Mouse (Mus musculus): ENCODE results near the gene Zfp207. TPM values are rescaled to one million over a fixed set of nuclear protein-coding genes. Genes with fewer than 3 reads are reported as not detected.
"Not testable (repeated sequence)": the region's sequence is repeated elsewhere in the genome, so short reads cannot be mapped to it uniquely, and the experiment has no call there.

The Zfp207 gene
- polyA plus RNA-seq, 1 experiment from 2014 or later, result 194 TPM

DNA sequence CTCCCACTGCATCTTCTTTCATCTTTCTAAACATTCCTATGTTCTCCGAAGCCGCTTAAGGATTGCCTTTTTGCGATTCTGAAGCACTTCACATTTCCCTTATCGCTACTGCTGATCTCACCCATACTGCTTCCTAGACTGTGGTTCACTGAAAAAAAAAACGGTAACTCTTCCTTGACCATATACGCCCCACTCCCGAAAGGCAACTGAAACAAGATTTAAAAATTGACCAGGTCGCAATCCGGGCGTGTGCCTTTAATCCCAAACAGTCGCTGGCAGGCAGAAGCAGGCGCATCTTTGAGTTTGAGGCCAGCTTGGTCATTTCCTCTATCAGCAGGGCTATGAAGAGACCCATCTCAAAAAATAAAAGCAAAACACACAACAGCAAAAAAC is 457 bp upstream of the Zfp207 start:
- WGBS, result 4% methylated on average over 12 of the region's 12 CpGs
- H3K4me3 ChIP-seq, result peak overlapping the region; percentile 63
- peak overlapping the region; percentile 81 for H3K27ac ChIP-seq
- H3K9me3 ChIP-seq, result no peaks in the 10 kb centered on the region
- H3K4me2 ChIP-seq, result peak overlapping the region; percentile 65
- no peaks in the 10 kb centered on the region for H3K27me3 ChIP-seq (replicated peaks)
- peaks cover 43% of the 10 kb centered on the region for H3K4me1 ChIP-seq
- peak overlapping the region; percentile 69 for H3K9ac ChIP-seq
- no peaks in the 10 kb centered on the region for H3K36me3 ChIP-seq (replicated peaks)
- peak; percentile 34; the same call in 1 of the 2 replicates for ATAC-seq (replicated peaks)

DNA sequence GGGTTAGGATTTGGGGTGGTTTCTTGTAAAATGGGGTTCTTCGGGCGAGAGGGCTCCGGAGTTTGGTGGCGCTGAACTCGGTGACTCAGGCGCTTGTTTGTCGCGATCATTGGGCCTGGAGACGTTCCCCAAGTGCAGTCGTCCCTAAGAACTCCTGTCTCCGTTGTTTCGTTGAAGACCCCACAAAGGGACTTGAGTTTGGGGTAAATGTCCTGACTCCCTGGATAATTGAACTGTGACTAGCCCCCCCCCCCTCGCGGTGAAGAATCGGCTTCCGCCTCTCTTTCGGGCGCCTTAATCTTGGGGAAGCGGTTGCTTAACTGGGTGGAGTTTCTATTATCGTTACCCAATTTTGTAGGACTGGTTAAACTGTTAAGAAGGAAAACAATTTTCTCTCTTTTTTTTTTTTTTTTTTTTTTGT is 557 bp downstream of the Zfp207 start:
- no peaks in the 10 kb centered on the region for H3K27me3 ChIP-seq (replicated peaks)
- H3K9ac ChIP-seq, result peak overlapping the region; percentile 73
- peak overlapping the region; percentile 63 for H3K4me3 ChIP-seq
- peak overlapping the region; percentile 81 for H3K27ac ChIP-seq
- H3K4me1 ChIP-seq, result peaks cover 42% of the 10 kb centered on the region
- peak; percentile 42 for ATAC-seq (replicated peaks)
- WGBS, result under 1% methylated on average over 20 of the region's 20 CpGs
- H3K9me3 ChIP-seq, result no peaks in the 10 kb centered on the region
- peak overlapping the region; percentile 79; the same call in 1 of the 2 replicates for H3K4me2 ChIP-seq
- H3K36me3 ChIP-seq (replicated peaks), result peaks cover 9% of the 10 kb centered on the region; the same call in 1 of the 2 replicates

DNA sequence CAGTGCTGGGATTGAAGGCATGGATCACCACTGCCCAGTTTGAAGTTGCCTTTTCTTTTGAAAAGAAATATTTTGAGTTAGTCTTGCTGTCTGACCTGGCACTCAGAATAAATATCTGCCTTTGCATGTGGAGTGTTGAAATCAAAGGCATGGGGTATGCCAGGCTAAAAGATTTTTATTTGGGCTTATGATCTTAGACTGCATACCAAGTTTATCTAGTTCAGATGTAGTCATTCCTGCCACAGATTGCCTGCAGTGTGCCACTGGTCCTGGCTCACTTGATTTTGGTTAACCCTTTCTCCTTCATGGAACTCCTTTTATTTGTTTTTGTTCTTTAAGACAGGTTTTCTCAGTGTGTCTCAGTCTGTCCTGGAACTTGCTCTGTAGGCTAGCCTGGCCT is 1.4 kb downstream of the Zfp207 start:
- H3K4me3 ChIP-seq, result peak overlapping the region; percentile 63
- peaks cover 42% of the 10 kb centered on the region for H3K4me1 ChIP-seq
- peaks cover 15% of the 10 kb centered on the region; the same call in 1 of the 2 replicates for H3K36me3 ChIP-seq (replicated peaks)
- H3K27me3 ChIP-seq (replicated peaks), result no peaks in the 10 kb centered on the region
- no peak overlapping the region for H3K27ac ChIP-seq
- ATAC-seq (replicated peaks), result no peak
- peak overlapping the region; percentile 33 for H3K9ac ChIP-seq
- no peaks in the 10 kb centered on the region for H3K9me3 ChIP-seq
- peak overlapping the region; percentile 79 for H3K4me2 ChIP-seq

DNA sequence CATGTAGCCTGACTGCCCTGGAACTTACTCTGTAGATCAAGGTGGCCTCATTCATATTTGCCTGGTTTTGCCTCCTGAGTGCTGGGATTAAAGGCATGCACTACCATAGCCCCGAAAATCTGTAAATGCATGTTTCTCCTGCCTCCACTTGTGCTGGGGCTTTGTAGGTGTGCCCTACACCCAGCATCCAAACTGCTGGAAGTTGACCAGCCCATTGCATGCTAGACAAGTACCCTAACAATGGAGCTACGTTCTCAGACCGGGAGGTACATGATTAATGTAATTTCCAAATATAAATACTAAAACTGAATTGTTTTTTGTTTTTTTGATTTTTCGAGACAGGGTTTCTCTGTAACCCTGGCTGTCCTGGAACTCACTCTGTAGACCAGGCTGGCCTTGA is 2.0 kb downstream of the Zfp207 start:
- peaks cover 42% of the 10 kb centered on the region for H3K4me1 ChIP-seq
- WGBS, result 45% methylated on average over 4 of the region's 4 CpGs
- ATAC-seq (replicated peaks), result no peak

DNA sequence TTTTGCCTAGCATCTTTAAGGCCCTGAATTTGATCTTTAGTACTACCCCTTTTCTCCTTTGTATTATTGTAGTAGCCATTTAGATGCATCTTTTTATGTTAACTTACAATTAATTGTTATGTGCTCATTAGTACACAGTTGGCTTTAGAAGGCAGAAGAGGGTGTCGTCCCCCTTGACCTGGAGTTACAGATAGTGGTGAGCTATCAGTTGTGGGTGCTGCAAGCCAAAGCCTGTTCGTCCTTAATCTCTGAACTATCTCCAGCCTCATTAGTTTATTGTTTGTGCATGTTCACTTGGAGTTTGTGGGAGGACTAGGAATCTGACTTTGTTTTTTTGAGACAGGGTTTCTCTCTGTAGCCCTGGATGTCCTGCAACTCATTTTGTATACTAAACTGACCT is 3.7 kb downstream of the Zfp207 start:
- 0 out of 2 replicates have a peak overlapping the region, but pooled peaks have one; percentile 4 for H3K4me3 ChIP-seq
- no peak for ATAC-seq (replicated peaks)
- WGBS, result 82% methylated on average over 2 of the region's 2 CpGs
- H3K4me2 ChIP-seq, result peak overlapping the region; percentile 79
- no peak overlapping the region for H3K27ac ChIP-seq
- no peak overlapping the region for H3K9ac ChIP-seq
- H3K9me3 ChIP-seq, result no peaks in the 10 kb centered on the region
- peaks cover 21% of the 10 kb centered on the region; the same call in 1 of the 2 replicates for H3K36me3 ChIP-seq (replicated peaks)
- no peaks in the 10 kb centered on the region for H3K27me3 ChIP-seq (replicated peaks)
- peaks cover 42% of the 10 kb centered on the region for H3K4me1 ChIP-seq

More for the DNA sequence above, 2.0 kb downstream of the Zfp207 start:
- no peaks in the 10 kb centered on the region for H3K9me3 ChIP-seq
- peaks cover 15% of the 10 kb centered on the region; the same call in 1 of the 2 replicates for H3K36me3 ChIP-seq (replicated peaks)
- H3K27me3 ChIP-seq (replicated peaks), result no peaks in the 10 kb centered on the region
- H3K27ac ChIP-seq, result no peak overlapping the region
- H3K4me2 ChIP-seq, result peak overlapping the region; percentile 79
- H3K4me3 ChIP-seq, result peak overlapping the region; percentile 63
- H3K9ac ChIP-seq, result peak overlapping the region; percentile 33

DNA sequence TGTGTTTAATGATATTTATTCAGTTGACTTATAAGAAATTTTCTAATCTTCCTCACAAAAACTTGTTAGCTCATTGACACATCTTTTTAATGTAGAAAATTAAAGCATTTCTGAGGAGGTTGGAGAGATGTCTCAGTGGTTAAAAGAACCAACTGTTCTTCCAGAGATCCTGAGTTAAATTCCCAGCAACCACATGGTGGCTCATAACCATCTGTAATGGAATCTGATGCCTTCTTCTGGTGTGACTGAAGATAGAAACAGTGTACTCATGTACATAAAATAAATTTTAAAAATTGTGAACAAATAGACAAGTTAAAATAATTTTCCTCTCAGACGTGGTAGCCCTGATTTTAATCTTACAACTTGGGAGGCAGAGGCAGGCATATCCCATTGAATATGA is 6.8 kb downstream of the Zfp207 start:
- WGBS, result 92% methylated on average over 1 of the region's 1 CpGs
- H3K36me3 ChIP-seq (replicated peaks), result peaks cover 32% of the 10 kb centered on the region
- no peak for ATAC-seq (replicated peaks)

DNA sequence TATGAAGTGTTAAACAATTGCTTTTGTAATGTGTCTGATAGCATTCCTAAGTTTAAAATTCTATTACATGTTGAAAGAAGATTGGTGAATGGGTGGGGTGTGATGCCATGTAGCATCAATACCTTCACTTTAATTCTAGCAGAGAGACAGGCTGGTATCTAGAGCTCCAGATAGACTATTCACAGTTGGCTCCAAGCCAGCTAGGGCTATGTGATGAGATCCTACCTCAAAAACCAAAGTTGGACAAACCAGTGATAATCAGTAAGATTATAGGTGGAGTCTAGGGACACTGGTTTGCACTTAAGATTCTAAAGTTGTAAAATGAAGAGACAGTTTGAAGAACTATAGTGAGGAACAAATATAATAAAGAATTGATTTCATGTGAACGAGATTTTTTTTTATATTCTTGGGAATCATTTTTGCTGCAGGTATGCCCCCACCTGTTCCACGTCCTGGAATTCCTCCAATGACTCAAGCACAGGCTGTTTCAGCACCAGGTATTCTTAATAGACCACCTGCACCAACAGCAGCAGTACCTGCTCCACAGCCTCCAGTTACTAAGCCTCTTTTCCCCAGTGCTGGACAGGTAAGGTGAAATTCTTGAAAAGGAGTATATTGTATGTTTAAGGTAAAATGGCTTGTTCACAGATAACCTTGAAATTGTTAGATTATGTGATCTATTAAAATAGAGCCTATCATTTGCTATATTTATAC is 8.5 kb downstream of the Zfp207 start:
- no peak for ATAC-seq (replicated peaks)

More for the DNA sequence above, 6.8 kb downstream of the Zfp207 start:
- H3K9ac ChIP-seq, result no peak overlapping the region
- H3K4me3 ChIP-seq, result no peak overlapping the region
- H3K4me2 ChIP-seq, result no peak overlapping the region
- H3K9me3 ChIP-seq, result no peaks in the 10 kb centered on the region
- no peak overlapping the region for H3K27ac ChIP-seq
- H3K4me1 ChIP-seq, result peaks cover 28% of the 10 kb centered on the region
- no peaks in the 10 kb centered on the region for H3K27me3 ChIP-seq (replicated peaks)

DNA sequence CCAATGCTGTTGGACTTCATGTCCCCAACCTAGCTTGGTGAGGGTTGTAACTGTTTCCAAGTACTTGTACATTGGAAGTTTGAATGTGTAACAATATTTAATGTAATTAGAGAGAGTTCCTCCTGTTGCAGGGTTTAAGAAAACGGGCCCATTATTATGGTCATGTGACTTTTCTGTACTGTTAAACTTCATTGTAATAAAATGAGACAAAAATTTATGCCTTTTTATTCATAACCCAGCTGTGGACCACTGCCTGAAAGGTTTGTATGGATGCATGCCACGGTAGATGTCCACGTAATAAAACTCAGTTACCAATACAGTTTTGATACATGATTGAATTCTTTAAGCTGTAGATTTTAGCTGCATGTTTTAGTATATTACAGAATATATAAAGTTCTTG is 12.9 kb downstream of the Zfp207 start:
- H3K4me1 ChIP-seq, result no peaks in the 10 kb centered on the region
- no peaks in the 10 kb centered on the region for H3K27me3 ChIP-seq (replicated peaks)
- no peak overlapping the region for H3K9ac ChIP-seq
- H3K4me3 ChIP-seq, result no peak overlapping the region
- 95% methylated on average over 3 of the region's 3 CpGs for WGBS
- H3K27ac ChIP-seq, result no peak overlapping the region
- no peak for ATAC-seq (replicated peaks)
- H3K36me3 ChIP-seq (replicated peaks), result peaks cover 46% of the 10 kb centered on the region
- no peak overlapping the region for H3K4me2 ChIP-seq
- no peaks in the 10 kb centered on the region for H3K9me3 ChIP-seq

More for the DNA sequence above, 8.5 kb downstream of the Zfp207 start:
- 99% methylated on average over 2 of the region's 2 CpGs for WGBS
- Histone ChIP-seq H3K4me2 (no peak overlapping the region), H3K9me3 (no peaks in the 10 kb centered on the region), H3K4me1 (peaks cover 11% of the 10 kb centered on the region), H3K36me3 (replicated peaks) (peaks cover 46% of the 10 kb centered on the region), H3K27ac (no peak overlapping the region), H3K9ac (no peak overlapping the region), H3K4me3 (no peak overlapping the region), H3K27me3 (replicated peaks) (no peaks in the 10 kb centered on the region)

DNA sequence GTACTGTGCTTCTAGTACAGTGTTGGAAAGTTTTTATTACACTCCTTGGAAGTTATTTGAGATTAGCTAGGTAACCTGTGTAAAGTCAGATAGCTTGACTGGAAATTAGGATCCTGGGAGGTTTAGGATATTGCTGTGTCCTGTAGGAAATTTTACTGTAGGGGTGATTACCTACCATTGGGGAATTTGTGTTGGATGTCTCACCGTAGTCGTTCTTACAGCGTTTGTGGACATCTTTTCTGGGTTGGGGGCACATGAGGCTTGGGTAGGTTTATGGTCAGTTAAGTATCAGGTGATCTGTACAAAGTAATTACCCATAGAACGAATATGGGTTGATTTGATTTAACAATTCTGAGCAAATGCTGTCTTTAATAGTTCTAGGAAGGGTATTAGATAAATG is 13.5 kb downstream of the Zfp207 start:
- Histone ChIP-seq H3K9ac (no peak overlapping the region), H3K36me3 (replicated peaks) (peaks cover 44% of the 10 kb centered on the region), H3K9me3 (no peaks in the 10 kb centered on the region), H3K4me2 (no peak overlapping the region), H3K4me3 (no peak overlapping the region), H3K27me3 (replicated peaks) (no peaks in the 10 kb centered on the region), H3K27ac (no peak overlapping the region), H3K4me1 (no peaks in the 10 kb centered on the region)
- no peak for ATAC-seq (replicated peaks)
- WGBS, result 94% methylated on average over 4 of the region's 4 CpGs

DNA sequence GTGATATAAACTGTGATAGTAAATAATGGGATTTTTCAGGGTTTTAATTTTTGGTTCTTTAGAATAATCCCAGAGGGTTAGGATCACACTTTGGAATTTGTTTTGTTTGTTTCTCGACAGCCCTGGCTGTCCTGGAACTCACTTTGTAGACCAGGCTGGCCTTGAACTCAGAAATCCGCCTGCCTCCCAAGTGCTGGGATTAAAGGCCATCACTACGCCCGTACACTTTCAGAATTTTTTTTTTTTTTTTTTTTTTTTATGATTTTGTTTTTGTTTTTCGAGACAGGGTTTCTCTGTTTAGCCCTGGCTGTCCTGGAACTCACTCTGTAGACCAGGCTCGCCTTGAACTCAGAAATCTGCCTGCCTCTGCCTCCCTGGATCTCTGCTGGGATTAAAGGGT is 24.8 kb downstream of the Zfp207 start:
- H3K27ac ChIP-seq; ATAC-seq (replicated peaks); H3K4me2 ChIP-seq; H3K27me3 ChIP-seq (replicated peaks); H3K4me3 ChIP-seq; H3K9ac ChIP-seq; H3K4me1 ChIP-seq; H3K9me3 ChIP-seq: not testable (repeated sequence)
- 98% methylated on average over 6 of the region's 6 CpGs for WGBS
- H3K36me3 ChIP-seq (replicated peaks), result peaks cover 23% of the 10 kb centered on the region

DNA sequence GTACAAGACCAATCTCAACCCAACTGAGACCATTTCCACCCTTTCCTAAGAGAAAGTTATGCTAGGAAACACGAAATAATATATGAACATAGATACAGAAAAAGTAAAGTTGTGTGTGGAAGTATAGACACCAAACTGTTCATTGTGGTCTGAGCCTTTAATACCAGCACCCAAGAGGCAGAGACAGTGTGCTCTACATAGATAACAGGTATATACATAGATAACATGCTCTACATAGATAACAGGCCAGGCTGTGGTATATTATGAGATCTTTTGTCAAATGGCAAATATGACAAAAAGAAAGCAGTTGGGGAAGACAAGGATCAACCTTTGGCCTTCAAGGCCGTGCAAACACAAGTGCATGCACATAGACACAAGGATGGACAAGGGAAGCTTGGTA is 27.3 kb downstream of the Zfp207 start:
- Histone ChIP-seq H3K9ac (no peak overlapping the region), H3K9me3 (no peaks in the 10 kb centered on the region), H3K36me3 (replicated peaks) (peaks cover 15% of the 10 kb centered on the region), H3K4me3 (no peak overlapping the region), H3K27ac (no peak overlapping the region), H3K27me3 (replicated peaks) (no peaks in the 10 kb centered on the region), H3K4me1 (no peaks in the 10 kb centered on the region), H3K4me2 (no peak overlapping the region)
- ATAC-seq (replicated peaks), result no peak
- WGBS, result 91% methylated on average over 2 of the region's 2 CpGs

DNA sequence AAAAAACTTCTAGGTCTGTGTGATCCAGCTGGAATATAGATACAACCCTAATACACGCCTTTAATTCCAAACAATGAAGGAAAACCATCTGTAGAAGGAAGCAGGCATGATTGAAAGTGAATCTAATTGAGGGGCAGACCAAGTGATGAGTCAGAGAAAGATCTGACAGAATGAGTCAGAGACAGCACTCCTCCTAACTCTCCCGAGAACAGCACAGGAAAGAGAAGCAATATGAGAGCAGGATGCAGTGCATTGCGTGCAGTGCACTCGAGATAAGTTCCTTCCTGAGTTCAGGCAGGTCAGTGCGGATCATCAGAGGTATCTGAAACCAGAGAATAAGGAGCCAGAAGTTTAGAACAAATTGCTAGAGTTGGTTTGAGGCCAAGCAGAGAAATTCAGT is 34.0 kb downstream of the Zfp207 start:
- Histone ChIP-seq H3K4me1 (no peaks in the 10 kb centered on the region), H3K4me2 (no peak overlapping the region), H3K36me3 (replicated peaks) (peaks cover 6% of the 10 kb centered on the region), H3K9ac (no peak overlapping the region), H3K9me3 (no peaks in the 10 kb centered on the region; the same call in 1 of the 2 replicates), H3K27ac (no peak overlapping the region), H3K27me3 (replicated peaks) (no peaks in the 10 kb centered on the region), H3K4me3 (no peak overlapping the region)
- 96% methylated on average over 5 of the region's 5 CpGs for WGBS
- ATAC-seq (replicated peaks), result no peak

DNA sequence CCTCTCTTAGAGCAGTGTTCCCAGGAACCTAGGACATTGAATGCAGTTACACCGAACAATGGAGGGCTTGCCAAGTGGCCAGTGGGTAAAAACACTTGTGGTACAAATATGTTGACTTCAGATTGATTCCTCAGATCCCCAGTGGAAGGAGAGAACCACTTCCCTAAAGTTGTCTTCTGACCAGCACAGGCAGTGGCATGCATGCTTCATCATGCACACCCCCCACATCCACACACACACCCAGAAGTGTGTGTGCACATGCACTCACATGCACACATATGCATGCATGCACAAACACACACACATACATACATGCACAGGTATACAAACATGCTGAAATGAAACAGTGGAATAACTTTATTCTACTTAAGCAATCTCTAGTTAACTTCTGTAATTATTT is 36.7 kb downstream of the Zfp207 start:
- H3K4me3 ChIP-seq, result no peak overlapping the region
- ATAC-seq (replicated peaks), result no peak
- no peaks in the 10 kb centered on the region for H3K4me1 ChIP-seq
- H3K9me3 ChIP-seq, result no peaks in the 10 kb centered on the region; the same call in 1 of the 2 replicates
- H3K9ac ChIP-seq, result no peak overlapping the region
- no peaks in the 10 kb centered on the region for H3K27me3 ChIP-seq (replicated peaks)
- WGBS, result 79% methylated on average over 1 of the region's 1 CpGs
- H3K4me2 ChIP-seq, result no peak overlapping the region
- H3K36me3 ChIP-seq (replicated peaks), result peaks cover 6% of the 10 kb centered on the region
- no peak overlapping the region for H3K27ac ChIP-seq
